Mouse (Mus musculus) R1 (cell line): Measurements from ENCODE around the gene Stat6.
A peak's percentile ranks its signal among the peaks of the same experiment; 100 is the strongest.

Experiments used
- DNase-seq: peaks from one replicate; pipeline ENCODE4 v3.0.0-alpha.2; 2018; ENCODE audit warnings: low read depth, low spot score

Gene Stat6

GRCm38 (mm10) chr10:127642772-127643552 is at the start of gene Stat6:
Gene Stat6, plus strand, starts transcription at chr10:127642986.
- peak; percentile 41 for DNase-seq

GRCm38 (mm10) chr10:127594405-127594804 is 48.4 kb upstream of the Stat6 start:
- DNase-seq: no peak

DNA sequence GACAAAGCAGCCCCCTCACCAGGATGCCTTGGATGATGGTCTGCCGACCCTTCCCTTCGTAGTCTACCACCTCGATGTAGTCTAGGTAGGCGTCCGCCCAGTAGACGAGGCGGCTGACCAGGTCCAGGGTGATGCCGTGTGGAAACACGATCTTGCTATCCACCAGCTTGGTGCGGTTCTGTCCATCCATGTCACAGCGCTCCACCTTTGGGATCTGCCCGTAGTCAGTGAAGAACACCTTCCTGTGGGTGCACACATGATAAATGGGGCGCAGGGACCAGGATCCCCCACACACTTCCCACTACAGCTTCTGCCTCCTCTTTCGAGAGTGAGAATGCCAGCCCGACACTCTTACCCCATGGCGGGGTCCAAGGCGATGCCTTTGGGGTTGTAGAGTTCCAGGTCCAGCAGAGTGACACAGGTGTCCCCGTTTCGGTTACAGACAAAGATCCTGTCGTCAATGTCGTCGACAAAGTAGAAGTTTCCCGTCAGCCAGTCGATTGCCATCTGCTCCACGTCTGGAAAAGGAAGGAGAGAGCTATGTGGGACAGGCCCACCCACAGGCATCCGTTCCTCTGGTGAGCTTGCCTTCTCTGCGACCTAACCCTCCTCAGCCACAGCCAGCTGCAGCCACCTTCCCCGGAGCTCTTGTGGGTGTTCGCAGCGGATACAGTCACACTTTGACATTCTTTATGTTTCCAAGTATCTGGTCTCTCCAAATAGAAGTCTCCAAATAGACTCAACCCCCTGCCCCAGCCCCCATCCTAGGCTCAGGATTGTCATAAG is 47.7 kb upstream of the Stat6 start:
- no peak for DNase-seq

DNA sequence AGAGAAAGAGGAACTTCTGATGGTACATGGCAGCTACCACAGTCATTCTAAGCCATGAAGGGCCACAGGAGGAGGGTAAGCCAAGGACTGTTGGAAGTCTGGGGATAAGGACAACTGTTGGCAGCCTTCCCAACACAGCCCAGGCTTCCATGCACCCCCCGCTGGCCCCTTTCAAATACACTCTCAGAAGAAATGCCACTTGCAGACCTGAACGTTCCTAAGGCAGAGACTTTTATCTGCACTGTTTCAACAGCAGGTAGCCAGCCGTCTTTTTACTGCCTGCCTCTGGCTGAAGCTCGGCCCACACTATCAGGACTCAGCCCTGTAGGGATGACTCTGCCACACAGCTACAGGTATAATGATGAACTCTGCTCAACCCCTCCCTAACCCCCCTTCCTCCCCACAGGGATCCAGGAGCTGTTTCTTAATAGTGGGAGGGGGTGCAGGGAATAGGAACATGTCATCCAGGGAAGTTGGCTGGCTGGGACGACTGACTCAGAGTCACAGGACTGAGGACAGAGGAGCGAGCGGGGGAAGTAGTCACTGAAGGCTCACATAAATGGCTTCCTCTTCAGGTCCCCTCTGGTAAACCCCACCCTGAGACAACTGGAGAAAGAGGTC is 46.4 kb upstream of the Stat6 start:
- DNase-seq: no peak

GRCm38 (mm10) chr10:127597311-127597901 is 45.4 kb upstream of the Stat6 start:
- no peak for DNase-seq

- no peak for DNase-seq
Measured at GRCm38 (mm10) chr10:127598607-127599006, 44.2 kb upstream of the Stat6 start.

DNA sequence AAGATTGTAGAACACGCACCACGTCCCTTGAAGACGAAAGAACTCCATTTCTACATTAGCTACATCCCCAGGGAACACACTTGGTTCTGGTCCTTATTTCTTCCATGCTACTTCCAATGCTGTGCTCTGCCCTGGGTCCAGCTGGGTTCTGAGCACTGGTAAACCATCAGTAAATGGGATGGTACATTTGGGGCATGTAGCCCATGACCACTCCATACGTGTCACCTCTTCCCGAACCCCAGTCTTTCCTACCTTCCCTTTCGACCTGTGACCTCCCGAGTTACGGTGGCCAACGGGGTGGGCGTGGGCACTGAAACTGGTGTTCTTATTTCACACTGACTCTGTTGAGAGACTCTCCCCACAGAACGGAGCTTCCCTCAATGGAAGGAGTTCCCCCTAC is 43.5 kb upstream of the Stat6 start:
- DNase-seq: no peak

DNA sequence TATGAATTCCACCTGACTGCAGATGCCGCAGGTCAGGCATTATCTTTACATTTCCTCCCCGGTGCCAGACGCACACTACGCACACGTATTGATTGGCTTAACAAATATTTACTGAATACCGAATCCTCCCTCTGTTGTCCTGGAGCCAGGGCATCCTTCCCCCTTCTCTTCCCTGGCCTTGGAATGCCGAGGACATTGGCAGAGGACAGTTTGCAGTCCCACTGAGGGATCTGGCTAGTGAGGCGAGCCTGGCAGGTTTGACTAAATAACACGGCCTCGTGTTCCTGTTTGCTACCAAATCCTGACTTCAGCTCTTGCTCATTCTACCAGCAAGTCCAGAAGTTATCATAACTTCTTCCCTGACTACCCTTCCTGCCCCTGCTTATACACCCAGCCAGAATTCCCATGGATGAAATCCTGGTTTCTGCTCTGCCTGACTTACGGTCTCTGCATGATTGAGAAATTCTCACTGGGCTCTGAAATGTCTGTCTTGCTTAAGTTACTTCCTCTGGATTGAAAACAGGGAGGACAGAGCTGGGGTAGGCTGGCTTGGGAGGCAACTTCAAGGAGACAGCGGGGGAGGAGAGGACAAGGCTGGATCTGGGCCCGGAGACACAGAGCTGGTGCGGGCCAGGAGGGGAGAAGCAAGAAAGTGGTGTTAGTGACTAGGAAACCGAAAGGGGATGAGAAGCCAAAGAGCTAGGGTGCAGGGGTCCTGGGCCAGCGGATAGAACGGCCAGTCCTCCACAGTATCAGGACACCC is 42.8 kb upstream of the Stat6 start:
- no peak for DNase-seq

GRCm38 (mm10) chr10:127602194-127602593 is 40.6 kb upstream of the Stat6 start:
- no peak for DNase-seq

DNA sequence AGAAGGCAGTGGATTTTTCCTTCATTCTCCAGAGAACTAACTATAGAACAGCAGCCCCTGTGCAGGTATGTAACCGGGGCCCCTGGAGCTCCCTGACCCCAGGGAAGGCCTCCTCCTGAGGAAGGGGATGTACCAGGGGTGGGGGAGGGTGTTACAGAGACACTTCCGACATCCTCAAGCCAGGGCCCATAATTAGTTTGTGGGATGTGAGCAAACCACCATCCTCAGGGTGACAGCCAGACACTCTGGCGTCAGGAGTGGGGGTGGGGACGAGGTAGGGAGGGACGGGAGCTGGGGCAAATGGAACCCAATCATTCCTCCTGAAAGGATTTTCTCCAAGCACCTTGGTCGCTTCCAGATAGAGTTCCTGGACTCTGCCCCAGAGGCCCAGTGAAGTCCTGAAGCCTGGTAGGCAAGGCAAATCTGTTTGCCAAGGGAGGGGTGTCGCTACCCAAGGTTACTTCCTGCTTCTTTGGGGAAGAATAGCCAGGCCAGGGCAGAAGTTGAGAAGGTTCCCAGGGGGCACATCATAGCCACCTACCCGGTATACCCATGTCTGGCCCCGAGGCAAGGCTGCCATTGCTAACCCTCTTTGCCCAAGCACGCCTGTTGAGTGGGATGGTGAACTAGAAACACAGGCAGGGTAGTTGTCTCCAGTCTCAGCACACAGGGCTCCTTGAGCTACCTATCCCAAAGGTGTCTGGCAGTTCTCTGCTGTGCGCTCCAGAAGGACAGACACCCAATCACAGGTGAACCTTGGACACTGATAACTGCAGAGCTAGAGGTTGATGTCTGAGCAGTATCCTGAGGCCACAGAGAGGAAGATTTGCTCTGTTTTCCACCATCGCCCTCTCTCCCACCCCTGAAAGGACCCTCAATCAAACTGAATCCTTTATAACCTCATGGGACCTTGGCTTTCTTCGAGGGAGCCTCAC is 39.1 kb upstream of the Stat6 start:
- DNase-seq: no peak

DNA sequence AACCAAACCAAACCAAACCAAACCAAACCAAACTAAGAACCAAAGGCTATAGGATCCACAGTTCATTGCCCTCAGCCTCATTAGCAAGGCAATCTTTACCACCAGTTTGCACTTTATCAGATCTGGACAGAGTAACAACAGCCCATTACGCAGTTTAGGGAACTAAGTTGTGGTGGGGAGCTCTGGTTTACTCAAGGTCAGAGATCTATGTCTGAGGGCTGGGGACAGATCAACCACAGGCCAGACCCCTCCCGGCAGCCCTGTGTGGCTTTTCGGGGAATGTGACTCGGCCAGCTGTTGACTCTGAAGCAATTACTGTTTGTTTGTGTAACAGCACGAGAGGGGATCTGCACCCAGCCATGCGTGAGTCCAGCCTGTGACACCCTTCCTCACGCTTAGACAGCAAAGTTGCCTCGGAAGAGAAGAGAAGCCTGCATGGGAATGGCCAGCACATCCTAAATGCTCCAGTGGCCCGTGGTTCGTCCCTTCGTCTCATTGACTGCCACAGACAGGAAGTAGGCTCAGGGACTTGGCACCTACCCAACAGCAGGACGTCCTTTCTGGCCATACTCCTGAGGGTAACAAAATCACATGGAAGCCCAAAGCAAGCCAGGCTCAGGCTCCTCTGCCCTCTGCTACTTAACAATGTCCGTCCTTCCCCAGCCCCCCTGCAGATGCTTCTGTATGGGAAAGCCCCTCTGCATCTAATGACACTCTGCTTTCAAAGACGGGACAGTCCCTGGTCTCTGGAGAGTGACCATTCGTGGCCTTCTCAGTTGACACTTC is 38.1 kb upstream of the Stat6 start:
- no peak for DNase-seq

GRCm38 (mm10) chr10:127605251-127605547 is 37.6 kb upstream of the Stat6 start:
- DNase-seq: no peak

GRCm38 (mm10) chr10:127605756-127606155 is 37.0 kb upstream of the Stat6 start:
- DNase-seq: no peak

GRCm38 (mm10) chr10:127607059-127607458 is 35.7 kb upstream of the Stat6 start:
- DNase-seq: no peak

DNA sequence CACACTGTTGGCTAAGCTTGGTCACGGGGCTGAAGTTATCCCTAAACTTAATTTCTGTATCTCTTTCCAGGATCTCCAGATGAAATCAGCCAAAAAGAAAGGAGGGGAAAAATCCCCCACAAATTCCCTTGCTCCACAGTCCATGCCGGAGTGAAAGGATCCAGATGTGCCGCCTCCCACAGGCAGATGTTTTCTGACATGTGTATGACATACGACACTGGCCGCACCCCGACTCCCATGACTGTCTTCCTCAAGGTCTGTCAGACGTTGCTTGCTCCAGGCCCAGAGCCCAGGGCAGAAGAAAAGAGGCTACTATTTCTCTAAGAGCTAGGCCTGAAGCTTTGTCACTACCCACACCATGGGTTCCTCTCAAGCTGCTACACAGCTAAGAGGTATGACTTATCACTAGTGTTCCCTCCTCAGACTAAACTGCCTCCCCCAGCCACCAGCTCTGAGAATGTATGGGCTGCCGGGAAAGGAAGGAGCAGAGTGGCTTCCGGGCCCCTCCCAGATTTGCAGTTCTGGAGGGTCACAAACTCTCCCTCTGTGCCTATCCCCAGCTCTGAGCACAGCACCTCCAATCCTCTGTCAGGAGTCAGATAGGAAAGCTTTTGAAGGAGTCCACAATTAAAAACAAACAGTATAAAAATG is 33.2 kb upstream of the Stat6 start:
- DNase-seq: peak; percentile 59

DNA sequence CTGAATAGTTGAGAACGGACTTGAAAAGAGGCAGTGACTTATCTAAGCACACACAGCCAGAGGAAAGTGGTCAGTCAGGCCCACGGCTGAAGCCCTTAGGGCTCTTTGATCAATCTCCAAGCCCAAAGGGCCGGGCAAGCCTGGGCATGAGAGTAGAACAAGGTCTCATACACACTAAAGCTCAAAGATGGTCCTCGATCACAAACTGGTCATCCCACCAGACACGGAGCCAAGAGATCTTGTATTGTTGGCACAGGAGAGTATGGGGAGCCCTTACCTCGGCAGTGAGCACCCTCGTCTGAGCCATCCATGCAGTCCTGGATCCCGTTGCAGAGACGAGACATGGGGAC is 32.7 kb upstream of the Stat6 start:
- DNase-seq: peak; percentile 25

- no peak for DNase-seq
Measured at GRCm38 (mm10) chr10:127612079-127612775, 30.6 kb upstream of the Stat6 start.

DNA sequence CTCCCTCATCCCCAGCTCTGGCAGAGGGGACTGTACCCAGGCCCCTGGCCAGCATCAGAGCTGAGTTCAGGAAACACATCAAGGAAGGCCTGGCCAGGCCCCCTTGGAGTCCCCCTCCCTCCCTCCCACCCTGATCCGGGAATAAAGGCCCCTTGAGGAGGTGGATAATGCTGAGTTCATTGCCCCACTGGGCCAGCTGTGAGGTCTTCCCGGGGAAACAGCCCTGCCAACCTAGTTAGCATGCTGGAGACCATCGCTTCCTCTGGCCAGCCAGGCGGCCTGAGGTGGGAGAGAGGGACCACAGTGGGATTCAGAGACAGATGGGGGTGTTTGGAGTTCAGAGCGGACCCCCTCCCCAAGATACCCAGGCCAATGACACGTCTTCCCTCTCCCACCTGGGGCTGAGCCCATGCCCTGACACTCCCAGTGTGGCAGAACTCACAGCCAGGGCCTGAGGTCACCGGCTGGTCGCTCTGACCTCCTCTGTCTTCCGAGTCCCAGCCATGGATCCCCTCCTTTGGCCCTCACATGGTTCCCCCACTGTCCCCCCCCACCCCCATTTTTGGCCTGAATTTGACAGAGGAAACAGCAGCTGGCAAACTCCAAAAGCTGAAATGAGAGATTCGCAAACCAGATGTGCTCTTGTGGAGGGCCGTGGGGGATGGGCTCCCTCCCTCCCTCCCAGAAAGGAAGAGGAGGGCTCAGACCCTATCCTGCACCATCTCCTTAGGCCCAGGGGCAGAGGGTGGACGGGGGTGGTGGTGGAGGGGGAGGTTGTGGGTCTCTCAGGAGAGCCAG is 28.4 kb upstream of the Stat6 start:
- no peak for DNase-seq
